Mouse (Mus musculus) kidney, adult 9 months (tissue): ENCODE data around the gene Olfr1049.
"Not testable (repeated sequence)": the region's sequence is repeated elsewhere in the genome, so short reads cannot be mapped to it uniquely, and the experiment has no call there.

Source experiments
- DNase-seq: peaks from one replicate; pipeline ENCODE4 v3.0.0; 2022

The Olfr1049 gene

GRCm38 (mm10) chr2:86258228-86258627 is at the start of gene Olfr1049:
Gene Olfr1049 (minus strand): TSS chr2:86258328.
- DNase-seq: not testable (repeated sequence)

DNA sequence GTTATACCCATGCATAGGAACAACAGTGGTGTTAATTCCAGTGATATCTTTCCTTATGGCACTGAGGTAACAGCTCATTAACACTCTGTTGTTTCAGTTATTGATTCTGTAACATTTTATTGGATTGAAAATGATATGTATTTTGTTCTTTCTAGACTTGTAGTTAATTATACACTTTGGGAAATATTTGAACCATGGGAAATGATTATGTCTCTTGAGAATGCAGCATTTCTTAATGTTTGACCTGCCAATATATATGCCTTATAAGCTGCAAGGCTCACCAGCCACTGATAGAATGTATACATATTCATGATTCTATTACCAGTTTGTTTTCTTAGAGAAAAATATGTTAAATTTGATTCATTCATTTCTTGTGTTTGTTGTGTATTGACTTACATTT is 34.0 kb upstream of the Olfr1049 start, which contains the start of gene Olfr1052:
TSS of gene Olfr1052 (plus strand) at position 301 of the 400 bp plus-strand sequence.
- no peak for DNase-seq

- DNase-seq: not testable (repeated sequence)
These were observed 20.9 kb upstream of the Olfr1049 start, which contains the start of gene Olfr1051 for GRCm38 (mm10) chr2:86278988-86279387. Gene Olfr1051 (minus strand): TSS chr2:86279088.

- DNase-seq: no peak
These were observed 17.9 kb downstream of the Olfr1049 start, which contains the start of gene Olfr1048 for GRCm38 (mm10) chr2:86240189-86240588. Gene Olfr1048 (minus strand): TSS chr2:86240289.

GRCm38 (mm10) chr2:86231301-86231700 is 26.8 kb downstream of the Olfr1049 start, which contains the start of gene Olfr1047:
Gene Olfr1047 (minus strand): TSS chr2:86231401.
- DNase-seq: no peak

DNA sequence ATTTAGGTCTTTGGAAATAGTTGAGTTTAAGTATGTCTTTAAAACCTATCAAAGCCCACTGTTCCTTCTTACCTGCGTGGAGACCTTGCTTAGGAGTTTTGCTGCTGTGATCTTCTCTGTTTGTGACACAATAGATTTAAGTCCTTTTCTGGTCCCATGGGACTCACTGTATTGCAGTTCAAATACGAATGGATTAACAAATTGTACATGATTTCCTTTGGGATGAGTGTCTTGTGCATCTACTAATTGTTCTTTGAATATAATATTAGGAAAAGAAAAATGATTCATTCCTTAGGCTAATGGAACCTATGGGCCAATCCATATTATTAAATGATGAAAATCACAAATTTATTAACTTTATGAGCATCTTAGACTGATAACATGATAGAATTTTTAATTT is 38.9 kb downstream of the Olfr1049 start, which contains the start of gene Olfr1046:
TSS of gene Olfr1046 (minus strand) at position 101 of the 400 bp plus-strand sequence.
- no peak for DNase-seq
